Mouse (Mus musculus) heart, adult 2 months (tissue): ENCODE results near the gene Pard6a.

Experiments
- CTCF ChIP-seq: fragments of 200-600 bp; IDR thresholded peaks from 2 replicates; pipeline ENCODE4 v1.8.1; 2022; ENCODE audit warnings: antibody characterized with exemption, mild to moderate bottlenecking, moderate library complexity
- POLR2A ChIP-seq: fragments of 200-500 bp; IDR thresholded peaks from 2 replicates; pipeline ENCODE4 v1.6.1; 2011; ENCODE audit warnings: mild to moderate bottlenecking, low read depth, low read length, control low read depth; ENCODE audit not compliant: insufficient read depth

- no peak for TF ChIP-seq CTCF
- no peak for TF ChIP-seq POLR2A
Observed at GRCm38 (mm10) chr8:105750606-105751005, 49.7 kb downstream of the Pard6a start.
